Mouse (Mus musculus) embryonic facial prominence, embryonic 13.5 days (tissue): ENCODE data around the gene Gm3417. TPM values are rescaled to one million over a fixed set of nuclear protein-coding genes. Genes with fewer than 3 reads are reported as not detected.
"Not testable (repeated sequence)": the region's sequence is repeated elsewhere in the genome, so short reads cannot be mapped to it uniquely, and the experiment has no call there.

ENCODE experiments used
- ATAC-seq: fragments of 200-750 bp; cut with Nextera tagmentation; 2 replicates; pipeline ENCODE4 v1.8.0; 2017; ENCODE audit warnings: low read depth; ENCODE audit not compliant: insufficient number of reproducible peaks, insufficient read depth, low FRiP score, low TSS enrichment
- H3K27ac ChIP-seq: fragments of 300-500 bp; sonication (generic); 2 replicates; pipeline ENCODE4 v1.5.1; 2015; ENCODE audit warnings: moderate library complexity, mild to moderate bottlenecking, inconsistent platforms
- H3K27me3 ChIP-seq: fragments of 300-500 bp; sonication (generic); 2 replicates; pipeline ENCODE4 v1.6.1; 2015; ENCODE audit warnings: mild to moderate bottlenecking, inconsistent platforms
- H3K36me3 ChIP-seq: fragments of 300-500 bp; sonication (generic); 2 replicates; pipeline ENCODE4 v1.6.1; 2015; ENCODE audit warnings: mild to moderate bottlenecking, inconsistent platforms
- H3K4me1 ChIP-seq: fragments of 300-500 bp; sonication (generic); 2 replicates; pipeline ENCODE4 v1.6.1; 2015; ENCODE audit warnings: inconsistent platforms
- H3K4me2 ChIP-seq: fragments of 300-500 bp; sonication (generic); 2 replicates; pipeline ENCODE4 v1.6.1; 2015; ENCODE audit warnings: moderate library complexity, mild to moderate bottlenecking, inconsistent platforms
- H3K4me3 ChIP-seq: fragments of 300-500 bp; sonication (generic); 2 replicates; pipeline ENCODE4 v1.5.1; 2015; ENCODE audit warnings: mild to moderate bottlenecking, inconsistent platforms
- H3K9ac ChIP-seq: fragments of 300-500 bp; sonication (generic); 2 replicates; pipeline ENCODE4 v1.6.1; 2015; ENCODE audit warnings: mild to moderate bottlenecking, inconsistent platforms
- H3K9me3 ChIP-seq: fragments of 300-500 bp; sonication (generic); 2 replicates; pipeline ENCODE4 v1.6.1; 2016; ENCODE audit warnings: inconsistent platforms
- WGBS: fragments of 180-500 bp; shearing (Covaris S2); methylation state at CpG from one replicate; pipeline ENCODE4 v1.1.7; 2015; ENCODE audit warnings: mixed read lengths; 5-methylcytosine and 5-hydroxymethylcytosine counted together
- polyA plus RNA-seq: library from polyadenylated mRNA; unstranded; fragments of >200 nt; fragmentation: Nextera tagmentation; extraction: Ambion mirVana; gene quantifications from 2 replicates; pipeline ENCODE4 v1.2.1, GENCODE M21; 2015

Gene Gm3417
- not detected in 2 replicates for polyA plus RNA-seq

DNA sequence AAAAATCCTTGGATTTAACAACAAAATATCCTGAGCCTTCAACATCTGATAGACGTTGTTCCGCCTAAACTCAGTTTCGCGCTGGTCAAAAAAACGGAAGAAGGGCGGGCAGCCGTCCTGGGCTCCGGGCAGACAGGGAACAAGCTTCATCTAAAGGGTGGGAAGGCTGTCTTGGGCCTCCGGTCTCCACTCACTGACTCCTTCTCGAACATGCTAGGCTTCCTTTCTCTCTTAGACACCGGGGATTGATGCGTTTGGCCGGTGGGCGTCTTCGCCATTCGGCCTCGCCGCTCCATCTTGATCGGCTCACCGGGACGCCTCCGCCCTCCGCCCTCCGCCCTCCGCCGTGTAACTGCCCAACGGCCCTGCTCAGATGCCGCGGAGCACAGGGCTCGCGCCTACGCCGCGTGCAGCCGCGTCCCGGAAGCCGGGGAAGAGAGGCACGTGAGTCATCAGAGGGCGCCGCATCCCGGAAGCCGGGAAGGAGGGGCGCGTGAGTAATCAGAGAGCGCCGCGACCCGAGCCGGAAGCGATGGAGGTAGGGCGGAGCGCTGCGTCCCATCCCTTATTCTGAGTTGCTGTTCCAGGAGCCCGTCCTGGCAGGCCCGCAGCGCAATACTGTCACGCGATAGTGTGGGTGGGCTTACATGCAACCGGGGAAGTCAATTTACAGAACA lies at the start of gene Gm3417, which contains the start of gene 9030025P20Rik:
TSS of gene Gm3417 (minus strand) at position 429 of the 677 bp plus-strand sequence.
TSS of gene 9030025P20Rik (plus strand) at position 107 of the 677 bp plus-strand sequence.
- ATAC-seq: peak; percentile 96
- no CpG with 5 or more reads among the region's 60 CpGs for WGBS
- H3K4me3 ChIP-seq: 0 out of 2 replicates have a peak within 1 kb of the TSS, but pooled peaks have one; percentile 20

GRCm38 (mm10) chr17:15025513-15025912 lies 46.9 kb upstream of the Gm3417 start:
- not testable (repeated sequence) for H3K4me1 ChIP-seq, H3K36me3 ChIP-seq, H3K4me3 ChIP-seq, H3K9me3 ChIP-seq, H3K27me3 ChIP-seq, ATAC-seq, H3K9ac ChIP-seq, H3K4me2 ChIP-seq, H3K27ac ChIP-seq
- WGBS: no CpG with 5 or more reads among the region's 6 CpGs

More for the DNA sequence above, at the start of gene Gm3417, which contains the start of gene 9030025P20Rik:
- peak within 1 kb of the TSS; percentile 41 for H3K4me2 ChIP-seq
- H3K9me3 ChIP-seq, H3K27me3 ChIP-seq, H3K4me1 ChIP-seq, H3K36me3 ChIP-seq, H3K9ac ChIP-seq, H3K27ac ChIP-seq: not testable (repeated sequence)

DNA sequence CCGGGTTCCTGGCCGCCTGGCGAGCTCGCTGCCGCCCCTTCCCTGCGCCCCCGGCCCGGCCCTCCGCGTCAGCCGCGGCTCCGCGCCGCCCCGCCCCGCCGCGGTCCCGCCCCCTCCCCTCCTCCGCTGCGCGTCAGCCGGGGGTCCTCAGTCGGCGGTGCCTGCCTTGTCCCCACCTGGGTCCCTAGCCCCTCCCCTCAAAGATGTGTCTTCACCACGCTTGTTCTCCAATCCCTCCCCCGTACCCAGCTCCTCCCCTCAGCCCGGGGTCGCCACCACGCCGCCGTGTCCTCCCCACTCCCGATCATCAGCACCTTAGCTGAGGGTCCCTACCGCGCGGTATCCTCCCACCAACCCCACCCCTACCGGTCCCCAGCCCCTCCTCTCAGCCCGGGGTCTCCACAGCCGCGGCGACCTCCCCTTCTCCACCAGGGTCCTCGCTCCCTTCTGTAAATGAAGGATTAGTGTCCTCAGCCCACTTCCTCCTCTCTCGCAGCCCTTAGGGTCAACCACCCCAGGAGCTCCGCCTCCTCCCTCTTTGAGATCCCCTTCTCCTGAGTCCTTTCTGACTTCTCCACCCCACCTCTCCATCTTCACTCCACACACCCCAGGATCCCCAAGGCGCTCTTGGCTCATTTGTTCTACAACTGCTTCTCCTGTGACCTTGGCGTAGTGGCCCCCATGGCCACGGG lies 46.1 kb upstream of the Gm3417 start:
- H3K4me3 ChIP-seq, H3K9me3 ChIP-seq, H3K4me1 ChIP-seq, H3K27me3 ChIP-seq, H3K27ac ChIP-seq, H3K4me2 ChIP-seq, H3K9ac ChIP-seq, H3K36me3 ChIP-seq: not testable (repeated sequence)
- peak; percentile 87 for ATAC-seq
- WGBS: no CpG with 5 or more reads among the region's 48 CpGs

DNA sequence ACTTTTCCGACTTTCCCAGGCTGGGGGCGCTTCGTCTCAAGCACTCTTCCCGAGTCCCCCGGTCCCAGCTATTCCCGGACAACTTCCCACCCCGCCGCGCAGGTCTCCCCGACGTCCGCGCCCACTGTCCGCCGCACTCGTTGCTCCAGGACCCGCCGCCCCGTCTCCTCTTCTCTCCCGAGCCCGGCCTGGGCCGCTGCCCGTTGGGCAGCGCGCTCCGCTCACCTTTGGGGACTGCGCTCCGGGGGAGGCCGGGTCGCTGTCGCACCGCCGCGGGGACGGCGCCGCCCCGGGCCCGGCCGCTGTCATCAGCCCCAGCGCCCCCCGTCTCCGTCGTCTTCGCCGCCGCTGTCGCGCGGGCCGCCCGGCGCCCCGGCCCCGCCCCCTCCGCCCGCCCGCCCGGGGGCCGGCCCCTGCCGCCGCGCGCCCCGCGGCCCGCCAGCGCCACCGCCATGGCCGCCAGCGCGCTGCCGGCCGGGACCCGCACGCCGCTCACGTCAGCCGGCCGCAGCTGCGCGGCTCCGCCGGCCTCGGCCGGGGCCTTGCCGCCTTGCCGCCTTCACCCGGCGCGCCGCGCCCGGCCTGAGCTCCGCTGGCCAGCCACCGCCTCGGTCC lies 45.4 kb upstream of the Gm3417 start:
- H3K27ac ChIP-seq, H3K4me3 ChIP-seq, H3K9me3 ChIP-seq, H3K27me3 ChIP-seq, H3K9ac ChIP-seq, H3K36me3 ChIP-seq, H3K4me2 ChIP-seq, H3K4me1 ChIP-seq: not testable (repeated sequence)
- ATAC-seq: peak; percentile 68
- WGBS: no CpG with 5 or more reads among the region's 97 CpGs

DNA sequence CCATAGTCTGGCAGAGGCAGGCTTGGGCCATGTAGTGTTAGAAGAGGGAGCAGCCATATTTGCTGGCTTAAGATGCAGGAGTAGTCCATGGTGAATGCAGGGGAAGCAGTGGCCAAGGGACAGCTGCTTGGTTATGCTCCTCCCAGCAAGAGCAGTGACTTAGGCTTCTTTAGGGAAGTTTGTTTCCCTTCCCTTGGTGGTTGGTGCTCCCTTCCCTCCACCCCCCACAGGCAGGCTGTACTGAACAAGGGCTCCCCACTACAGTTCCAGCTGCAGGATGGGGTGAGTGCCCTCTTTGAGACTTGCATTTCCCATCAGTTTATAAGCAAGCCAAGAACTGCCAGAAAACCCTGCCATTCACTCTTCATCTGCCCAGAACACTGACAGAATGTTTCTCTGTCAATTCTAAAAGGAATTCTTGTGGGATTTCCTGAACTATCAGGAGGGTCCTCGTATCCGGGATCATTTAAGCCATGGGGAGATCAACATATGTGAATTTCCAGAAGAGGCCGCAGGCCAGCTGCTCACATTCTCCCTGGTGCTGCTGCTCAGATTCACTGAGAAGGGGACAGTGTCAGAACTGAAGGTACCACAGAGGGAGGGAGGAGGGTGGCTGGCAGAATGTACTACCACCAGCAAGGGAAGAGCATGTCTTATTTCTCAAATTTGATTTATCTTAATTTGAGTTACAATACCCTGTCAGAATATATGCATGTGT lies 43.1 kb upstream of the Gm3417 start:
- H3K4me3 ChIP-seq, ATAC-seq, H3K4me1 ChIP-seq, H3K9me3 ChIP-seq, H3K27me3 ChIP-seq, H3K36me3 ChIP-seq, H3K9ac ChIP-seq, H3K4me2 ChIP-seq: not testable (repeated sequence)
- WGBS: 64% methylated on average over 3 of the region's 3 CpGs
- H3K27ac ChIP-seq: 0 out of 2 replicates have a peak overlapping the region, but pooled peaks have one; percentile 36

DNA sequence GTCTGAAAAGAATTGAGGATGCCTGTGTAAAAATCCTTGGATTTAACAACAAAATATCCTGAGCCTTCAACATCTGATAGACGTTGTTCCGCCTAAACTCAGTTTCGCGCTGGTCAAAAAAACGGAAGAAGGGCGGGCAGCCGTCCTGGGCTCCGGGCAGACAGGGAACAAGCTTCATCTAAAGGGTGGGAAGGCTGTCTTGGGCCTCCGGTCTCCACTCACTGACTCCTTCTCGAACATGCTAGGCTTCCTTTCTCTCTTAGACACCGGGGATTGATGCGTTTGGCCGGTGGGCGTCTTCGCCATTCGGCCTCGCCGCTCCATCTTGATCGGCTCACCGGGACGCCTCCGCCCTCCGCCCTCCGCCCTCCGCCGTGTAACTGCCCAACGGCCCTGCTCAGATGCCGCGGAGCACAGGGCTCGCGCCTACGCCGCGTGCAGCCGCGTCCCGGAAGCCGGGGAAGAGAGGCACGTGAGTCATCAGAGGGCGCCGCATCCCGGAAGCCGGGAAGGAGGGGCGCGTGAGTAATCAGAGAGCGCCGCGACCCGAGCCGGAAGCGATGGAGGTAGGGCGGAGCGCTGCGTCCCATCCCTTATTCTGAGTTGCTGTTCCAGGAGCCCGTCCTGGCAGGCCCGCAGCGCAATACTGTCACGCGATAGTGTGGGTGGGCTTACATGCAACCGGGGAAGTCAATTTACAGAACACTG lies 31.3 kb upstream of the Gm3417 start, which contains the start of gene Gm3435:
TSS of gene Gm3435 (plus strand) at position 471 of the 708 bp plus-strand sequence.
- H3K4me3 ChIP-seq, H3K27me3 ChIP-seq, H3K4me2 ChIP-seq, H3K9me3 ChIP-seq, H3K36me3 ChIP-seq, H3K9ac ChIP-seq, H3K27ac ChIP-seq, H3K4me1 ChIP-seq: not testable (repeated sequence)
- ATAC-seq: peak; percentile 96
- WGBS: no CpG with 5 or more reads among the region's 60 CpGs

- not testable (repeated sequence) for H3K9me3 ChIP-seq, ATAC-seq, H3K9ac ChIP-seq, H3K27ac ChIP-seq, H3K4me1 ChIP-seq, H3K4me2 ChIP-seq, H3K27me3 ChIP-seq, H3K36me3 ChIP-seq, H3K4me3 ChIP-seq
- WGBS: no CpG with 5 or more reads among the region's 3 CpGs
These were observed 30.5 kb upstream of the Gm3417 start for GRCm38 (mm10) chr17:15009088-15009487.

DNA sequence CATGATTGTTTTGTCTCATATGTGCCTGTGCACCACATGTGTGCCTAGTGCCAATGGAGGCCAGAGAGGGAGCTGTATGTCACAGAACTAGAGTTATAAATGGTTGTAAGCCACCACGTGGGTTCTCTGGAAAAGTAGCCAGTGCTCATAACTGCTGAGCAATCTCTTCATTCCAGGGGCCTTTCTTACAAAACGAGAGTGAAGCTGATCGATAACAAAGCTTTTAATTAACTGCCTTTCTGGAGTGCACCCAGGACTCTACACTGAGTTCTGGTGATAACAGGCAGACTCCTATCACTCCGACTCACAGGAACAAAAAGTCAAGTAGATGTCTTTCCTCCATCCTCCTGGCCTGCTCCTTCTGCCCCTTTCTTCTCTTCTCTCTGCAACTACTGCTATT lies 21.5 kb upstream of the Gm3417 start:
- H3K27me3 ChIP-seq, H3K4me2 ChIP-seq, H3K9ac ChIP-seq, ATAC-seq, H3K4me3 ChIP-seq, H3K4me1 ChIP-seq, H3K36me3 ChIP-seq, H3K27ac ChIP-seq, H3K9me3 ChIP-seq: not testable (repeated sequence)
- WGBS: no CpG with 5 or more reads among the region's 4 CpGs

- WGBS: no CpG with 5 or more reads among the region's 5 CpGs
These were observed 15.6 kb upstream of the Gm3417 start for GRCm38 (mm10) chr17:14994140-14994539.

DNA sequence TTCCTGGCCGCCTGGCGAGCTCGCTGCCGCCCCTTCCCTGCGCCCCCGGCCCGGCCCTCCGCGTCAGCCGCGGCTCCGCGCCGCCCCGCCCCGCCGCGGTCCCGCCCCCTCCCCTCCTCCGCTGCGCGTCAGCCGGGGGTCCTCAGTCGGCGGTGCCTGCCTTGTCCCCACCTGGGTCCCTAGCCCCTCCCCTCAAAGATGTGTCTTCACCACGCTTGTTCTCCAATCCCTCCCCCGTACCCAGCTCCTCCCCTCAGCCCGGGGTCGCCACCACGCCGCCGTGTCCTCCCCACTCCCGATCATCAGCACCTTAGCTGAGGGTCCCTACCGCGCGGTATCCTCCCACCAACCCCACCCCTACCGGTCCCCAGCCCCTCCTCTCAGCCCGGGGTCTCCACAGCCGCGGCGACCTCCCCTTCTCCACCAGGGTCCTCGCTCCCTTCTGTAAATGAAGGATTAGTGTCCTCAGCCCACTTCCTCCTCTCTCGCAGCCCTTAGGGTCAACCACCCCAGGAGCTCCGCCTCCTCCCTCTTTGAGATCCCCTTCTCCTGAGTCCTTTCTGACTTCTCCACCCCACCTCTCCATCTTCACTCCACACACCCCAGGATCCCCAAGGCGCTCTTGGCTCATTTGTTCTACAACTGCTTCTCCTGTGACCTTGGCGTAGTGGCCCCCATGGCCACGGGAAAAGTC lies 14.7 kb upstream of the Gm3417 start:
- H3K4me2 ChIP-seq, H3K9me3 ChIP-seq, H3K4me1 ChIP-seq, H3K9ac ChIP-seq, H3K27me3 ChIP-seq, H3K4me3 ChIP-seq, H3K27ac ChIP-seq, H3K36me3 ChIP-seq: not testable (repeated sequence)
- peak; percentile 89 for ATAC-seq
- WGBS: no CpG with 5 or more reads among the region's 47 CpGs

More at GRCm38 (mm10) chr17:14994140-14994539, 15.6 kb upstream of the Gm3417 start:
- not testable (repeated sequence) for H3K4me1 ChIP-seq, H3K4me3 ChIP-seq, H3K4me2 ChIP-seq, H3K27ac ChIP-seq, H3K27me3 ChIP-seq, H3K9ac ChIP-seq, H3K9me3 ChIP-seq, ATAC-seq, H3K36me3 ChIP-seq
